Mouse (Mus musculus) lung, postnatal 10 days (tissue): Measurements from ENCODE around the gene Ano6.

Experiments used
- DNase-seq: peaks from one replicate; pipeline ENCODE4 v3.0.0; 2021

Ano6 gene

DNA sequence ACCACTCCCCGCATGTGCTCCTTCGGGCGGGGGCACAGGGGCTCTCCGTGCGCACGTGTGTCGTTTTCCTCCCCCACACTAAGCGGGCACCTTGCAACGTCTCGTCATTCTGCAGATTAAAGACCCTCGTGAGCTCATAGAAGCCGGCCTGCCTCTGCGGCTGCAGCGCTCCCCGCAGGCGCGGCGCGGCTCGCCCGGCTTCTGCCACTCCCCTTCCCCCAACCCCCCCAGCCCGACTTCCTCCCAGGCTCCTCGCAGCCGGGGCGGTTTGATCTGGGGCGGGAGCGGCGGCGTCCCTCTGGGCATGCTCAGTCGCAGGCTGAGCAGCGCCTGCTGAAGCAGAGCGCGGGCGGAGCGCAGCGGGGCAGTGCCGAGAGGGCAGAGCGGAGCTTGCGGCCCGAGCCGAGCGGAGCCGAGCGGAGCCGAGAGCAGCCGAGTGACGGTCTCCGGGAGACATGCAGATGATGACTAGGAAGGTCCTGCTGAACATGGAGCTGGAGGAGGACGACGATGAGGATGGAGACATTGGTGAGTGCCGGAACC lies at the start of gene Ano6:
TSS of gene Ano6 (plus strand) at position 315 of the 543 bp plus-strand sequence.
- peak; percentile 95 for DNase-seq

DNA sequence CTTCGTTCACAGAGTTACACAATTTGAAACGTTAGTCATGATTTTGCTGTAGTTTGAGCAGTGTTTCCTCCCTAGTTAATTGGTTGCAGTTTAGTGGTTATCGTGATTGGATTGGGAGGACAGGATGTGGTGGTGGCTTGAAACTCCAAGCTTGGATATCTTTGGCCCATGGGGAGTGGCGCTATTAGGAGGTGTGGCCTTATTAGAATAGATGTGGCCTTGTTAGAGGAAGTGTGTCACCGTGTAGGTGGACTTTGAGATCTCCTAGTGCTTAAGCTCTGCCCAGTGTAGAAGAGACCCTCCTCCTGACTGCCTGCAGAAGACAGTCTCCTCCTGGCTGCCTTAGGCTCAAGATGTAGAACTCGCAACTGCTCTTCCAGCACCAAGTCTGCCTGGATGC lies 47.7 kb upstream of the Ano6 start:
- no peak for DNase-seq

DNA sequence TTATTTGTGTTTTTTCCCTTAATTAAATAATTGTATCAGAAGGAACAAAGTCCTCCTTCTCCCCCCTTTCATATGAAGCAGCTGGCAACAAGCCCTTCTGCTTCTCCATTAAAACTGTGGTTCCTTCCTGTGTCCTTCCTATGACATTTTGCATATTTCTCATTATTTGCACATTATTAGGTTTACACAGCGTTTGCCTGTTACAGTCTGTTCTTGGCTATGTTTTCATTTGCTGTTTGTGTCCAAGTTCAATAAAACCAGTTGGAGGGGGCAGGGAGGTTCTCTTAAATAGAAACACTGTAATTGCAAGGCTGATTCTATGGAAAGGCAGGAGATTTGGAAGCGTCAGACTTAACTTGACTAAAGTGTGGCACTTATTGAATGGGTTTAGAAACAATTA lies 46.8 kb upstream of the Ano6 start:
- no peak for DNase-seq

DNA sequence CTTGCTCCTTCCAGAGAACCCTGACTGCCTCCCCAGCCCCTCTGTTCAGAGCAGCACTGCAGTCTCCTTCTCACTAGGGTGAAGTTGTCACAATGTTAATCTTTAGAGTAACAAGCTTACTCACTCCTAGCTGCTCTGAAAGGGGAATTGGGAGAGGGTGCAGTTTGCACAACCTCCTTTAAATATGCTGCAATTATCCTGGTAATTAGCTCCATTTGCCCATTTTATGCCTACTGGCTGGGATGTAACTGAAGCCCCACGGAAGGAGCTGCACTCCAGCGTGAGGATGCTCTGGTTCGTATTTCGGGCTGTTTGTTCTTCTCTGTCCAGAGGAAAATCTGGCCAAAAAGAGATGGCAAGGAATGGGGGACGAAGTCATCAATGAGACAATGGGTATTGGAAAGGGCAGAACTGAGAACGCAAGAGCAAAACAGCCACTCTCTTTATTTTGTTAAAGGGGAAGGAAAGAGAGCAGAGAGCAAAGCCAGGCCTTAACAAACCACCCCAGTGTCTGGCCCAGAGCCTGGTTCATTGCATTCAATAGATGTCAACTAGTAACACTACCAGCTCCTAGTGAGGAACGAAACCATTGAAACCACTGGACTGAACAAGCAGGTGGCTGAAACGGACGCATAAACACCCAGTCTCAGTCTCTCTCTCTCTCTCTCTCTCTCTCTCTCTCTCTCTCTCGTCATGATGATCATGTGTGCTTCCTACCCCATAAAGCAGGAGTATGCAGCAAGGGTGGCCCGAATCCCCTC lies 45.1 kb upstream of the Ano6 start:
- DNase-seq: no peak

DNA sequence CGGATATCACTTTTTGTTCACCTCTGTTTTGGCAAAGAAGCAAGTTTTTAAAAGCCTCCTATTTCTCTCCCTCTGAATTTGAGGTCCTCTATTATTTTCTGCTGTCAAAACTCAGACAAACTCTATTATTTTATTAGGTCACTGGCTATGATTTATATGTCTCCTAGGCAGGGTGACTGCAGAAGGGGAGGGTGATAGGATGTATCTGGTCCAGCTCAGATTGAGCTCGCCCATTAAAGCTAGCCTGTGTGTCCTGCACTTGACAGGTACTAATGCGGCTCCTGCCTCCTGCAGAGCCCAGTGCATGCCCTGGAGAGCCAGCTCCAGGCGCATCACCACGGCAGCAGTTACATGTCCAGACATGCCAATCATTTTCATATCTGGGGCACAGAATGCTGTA lies 44.1 kb upstream of the Ano6 start:
- no peak for DNase-seq

DNA sequence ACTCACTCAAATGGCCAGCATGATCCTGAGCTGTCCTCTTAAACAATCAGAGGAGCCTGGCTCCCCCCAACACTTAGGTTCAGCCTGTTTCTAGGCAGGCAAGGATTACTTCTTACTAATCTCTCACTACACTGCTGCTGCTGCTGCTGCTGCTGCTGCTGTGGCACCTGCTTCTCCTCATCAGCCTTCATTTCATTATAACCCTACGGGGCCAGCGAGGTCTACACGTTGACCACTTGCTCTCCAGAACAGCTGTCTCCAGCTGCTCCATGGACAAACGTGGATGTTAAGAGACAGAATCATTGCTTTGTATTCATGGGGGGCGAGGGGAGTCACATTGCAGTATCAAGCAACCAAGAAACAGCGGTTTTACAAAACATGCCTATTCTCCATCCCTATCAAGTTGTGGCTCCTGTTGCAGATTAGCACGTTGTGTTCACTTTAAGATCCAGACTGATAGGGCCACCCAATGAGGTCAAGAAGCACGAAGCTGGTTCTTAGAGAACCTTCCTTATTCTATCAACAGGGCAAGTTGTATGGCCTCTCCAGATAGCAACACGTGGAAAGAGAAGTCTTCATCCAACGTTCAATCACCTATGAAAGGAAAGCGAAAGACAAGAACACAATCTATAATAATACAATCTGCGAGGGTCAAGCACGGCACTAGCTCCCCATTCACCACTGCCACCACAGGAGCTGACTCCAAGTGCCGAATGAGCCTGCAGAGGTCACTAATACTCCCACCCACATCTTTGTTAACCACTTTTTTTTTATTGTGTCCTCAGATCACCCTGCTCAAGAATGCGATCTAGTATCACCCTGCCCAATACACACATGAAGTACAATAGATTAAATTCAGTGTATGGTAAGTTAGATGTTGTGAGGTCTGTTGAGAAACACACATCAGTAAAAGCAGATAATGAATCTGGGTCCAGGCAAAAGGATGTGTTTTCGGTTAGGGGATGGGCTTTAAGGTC lies 43.4 kb upstream of the Ano6 start:
- no peak for DNase-seq

DNA sequence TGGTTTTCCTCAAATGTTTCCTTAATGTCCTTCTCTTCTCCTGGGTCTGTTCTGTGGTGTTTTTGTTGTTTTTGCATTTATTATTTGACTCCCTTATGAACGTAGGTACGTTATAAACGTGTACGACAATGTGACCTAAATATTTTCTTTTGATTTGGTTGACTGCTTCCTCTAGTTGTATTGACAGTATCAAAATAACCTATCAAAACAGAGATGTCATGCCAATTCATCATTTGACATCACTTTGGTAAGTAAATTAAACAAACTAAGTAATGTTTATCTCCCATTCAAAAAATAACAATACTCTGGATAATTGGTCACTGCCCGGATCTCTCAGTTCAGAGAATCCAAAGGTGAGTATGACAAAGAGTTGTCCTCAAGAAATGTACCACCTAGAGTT lies 41.4 kb upstream of the Ano6 start:
- DNase-seq: no peak

DNA sequence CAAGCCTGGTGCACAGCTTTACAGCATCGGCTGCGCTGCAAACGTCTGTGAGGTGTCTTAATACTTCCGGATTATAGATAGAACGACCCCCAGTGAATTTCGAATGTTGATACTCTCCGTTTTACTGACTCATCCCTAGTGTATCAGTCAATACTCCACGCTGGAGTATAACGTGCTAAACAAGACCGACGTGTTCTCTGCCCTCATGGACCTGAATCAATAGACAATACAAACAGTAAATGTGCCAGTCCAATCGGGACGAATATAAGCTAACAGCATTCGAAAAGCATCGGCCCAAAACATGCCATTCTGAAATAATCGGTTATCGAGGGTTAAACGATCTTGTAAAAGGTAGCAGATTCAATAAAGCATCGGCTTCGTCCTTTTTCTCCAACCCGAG lies 40.6 kb upstream of the Ano6 start:
- no peak for DNase-seq

DNA sequence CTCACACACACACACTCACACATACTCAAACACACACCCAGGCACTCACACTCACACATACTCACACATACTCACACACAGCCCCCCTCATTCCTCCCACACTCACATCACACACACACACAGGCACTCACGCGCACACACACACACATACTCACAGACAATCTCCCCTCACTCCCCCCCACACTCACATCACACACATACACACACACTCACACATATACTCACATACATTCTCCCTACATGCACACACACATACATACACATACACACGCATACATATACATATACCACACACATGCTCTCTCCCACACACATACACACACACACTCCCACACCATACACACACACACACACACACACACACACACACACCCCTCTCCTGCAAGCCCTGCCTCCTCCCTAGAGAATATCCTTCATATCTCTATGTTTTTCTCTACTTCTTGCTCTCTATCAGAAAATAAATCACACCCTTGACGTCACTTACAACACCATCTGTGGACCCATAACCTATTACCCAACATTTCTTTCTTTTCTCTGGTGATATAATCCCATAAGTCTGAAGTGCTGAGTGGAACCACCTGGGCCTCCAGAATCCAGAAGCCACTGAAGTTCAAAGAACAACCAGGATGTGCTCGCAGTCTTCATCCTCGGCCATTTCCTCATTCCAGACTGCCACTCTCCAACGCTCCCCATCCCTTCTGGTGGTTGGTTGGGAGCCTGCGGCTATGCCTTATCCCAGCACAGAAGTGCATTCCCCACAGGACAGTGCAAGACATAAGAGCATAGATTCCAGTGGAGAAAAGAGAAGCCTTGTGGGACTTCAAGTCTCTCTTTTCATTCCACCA lies 38.6 kb upstream of the Ano6 start:
- peak; percentile 36 for DNase-seq

DNA sequence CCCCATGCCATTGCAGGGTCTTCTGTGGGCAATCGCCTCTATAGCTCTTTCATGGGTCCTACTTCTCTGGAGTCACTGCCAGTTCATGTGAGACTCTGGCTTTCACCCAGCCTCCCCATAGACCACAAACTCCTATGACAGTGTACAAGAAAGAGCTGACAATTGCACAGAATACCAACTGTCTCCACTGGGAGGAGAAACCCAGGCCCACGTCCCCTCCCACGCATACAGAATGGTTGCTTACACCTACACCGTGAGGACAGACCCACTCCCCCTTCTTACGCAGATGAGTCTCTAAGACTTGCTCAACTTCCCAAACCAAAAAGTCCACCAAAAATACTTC lies 38.0 kb upstream of the Ano6 start:
- DNase-seq: no peak

DNA sequence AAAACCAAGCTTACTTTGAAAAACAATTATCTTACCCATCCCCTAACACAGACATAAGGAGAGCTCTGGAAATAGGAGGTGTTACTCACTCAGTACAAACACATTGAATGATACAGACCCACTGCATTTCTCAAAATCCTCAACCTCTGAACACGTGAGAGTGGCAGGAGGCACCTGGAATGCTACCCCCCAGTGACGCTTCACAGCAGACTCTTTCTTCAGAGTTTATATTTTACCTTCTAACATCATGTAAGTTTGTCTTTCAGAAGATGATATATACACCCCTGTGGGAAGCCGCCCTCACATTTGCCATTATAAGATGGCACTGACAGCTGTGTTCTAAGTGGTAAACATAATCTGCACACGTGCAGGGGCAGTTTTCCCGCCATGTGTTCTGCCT lies 37.6 kb upstream of the Ano6 start:
- DNase-seq: no peak

DNA sequence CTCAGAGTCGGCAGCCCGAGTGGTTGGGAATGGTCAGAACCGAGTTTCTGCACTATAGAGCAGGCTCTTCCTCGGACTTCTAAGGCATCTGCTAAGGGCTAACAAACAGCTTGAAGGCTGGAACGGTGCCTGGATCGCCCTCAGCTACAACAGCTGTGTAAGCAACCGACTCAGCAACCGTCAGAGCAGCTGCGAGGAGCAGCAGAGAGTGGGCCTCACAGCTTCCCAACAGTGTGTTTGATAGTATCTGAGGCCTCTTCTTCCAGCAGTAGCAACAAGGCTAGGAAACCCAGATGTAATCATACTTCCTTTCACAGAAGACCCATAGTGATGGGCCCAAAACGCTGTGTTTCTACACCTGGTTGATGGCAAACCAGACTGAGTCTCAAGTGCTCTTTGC lies 33.5 kb upstream of the Ano6 start:
- peak; percentile 90 for DNase-seq

DNA sequence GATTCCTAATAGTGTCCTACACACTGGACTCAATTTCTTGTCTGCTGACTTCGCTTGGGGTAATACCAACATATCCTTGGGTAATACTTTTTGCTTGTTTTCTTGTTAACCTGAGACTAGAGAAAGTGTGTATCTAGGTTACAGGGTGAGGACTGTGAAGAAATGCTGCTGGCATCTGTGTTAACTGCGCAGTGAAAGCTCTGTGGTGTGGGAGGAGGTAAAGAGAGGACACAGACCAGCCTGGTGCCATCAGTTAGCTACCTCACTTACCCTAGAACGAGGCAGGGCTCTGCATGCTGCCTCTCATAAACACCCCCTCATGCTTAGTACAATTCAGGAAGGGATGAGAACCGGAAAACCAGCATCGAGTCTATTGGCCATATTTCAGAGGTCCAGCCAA lies 32.6 kb upstream of the Ano6 start:
- DNase-seq: no peak

DNA sequence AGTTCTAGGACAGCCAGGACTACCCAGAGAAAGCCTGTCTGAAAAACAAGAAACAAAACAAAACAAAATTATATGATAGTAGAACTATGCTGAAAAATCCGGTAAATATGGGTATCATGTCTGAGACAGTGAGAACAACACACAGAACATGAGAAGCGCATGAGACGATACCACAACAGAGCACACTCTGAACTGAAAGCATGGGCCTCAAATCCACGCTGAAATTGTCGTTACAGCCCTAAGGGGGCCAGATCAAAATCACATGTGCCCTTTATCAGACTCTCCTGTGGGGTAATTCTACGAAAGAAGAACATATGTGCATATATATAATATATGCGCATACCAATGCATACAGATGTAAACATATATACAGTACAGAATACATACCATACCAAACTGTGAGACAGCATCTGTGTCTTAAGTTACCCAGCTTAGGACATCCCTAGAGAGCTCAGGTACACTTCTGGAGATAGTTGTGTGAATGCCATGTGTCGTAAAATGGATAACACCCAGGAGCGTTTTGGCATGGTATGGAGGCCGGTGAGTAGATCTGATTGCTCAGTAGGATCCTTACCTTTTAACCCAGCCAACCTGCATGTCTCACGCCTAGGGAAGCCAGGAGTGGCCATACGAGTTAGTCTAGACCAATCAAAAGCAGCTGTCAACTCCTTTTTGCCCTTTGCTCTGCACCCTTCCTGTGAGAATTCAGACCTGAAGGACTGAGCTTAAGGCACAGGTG lies 31.8 kb upstream of the Ano6 start:
- DNase-seq: no peak

DNA sequence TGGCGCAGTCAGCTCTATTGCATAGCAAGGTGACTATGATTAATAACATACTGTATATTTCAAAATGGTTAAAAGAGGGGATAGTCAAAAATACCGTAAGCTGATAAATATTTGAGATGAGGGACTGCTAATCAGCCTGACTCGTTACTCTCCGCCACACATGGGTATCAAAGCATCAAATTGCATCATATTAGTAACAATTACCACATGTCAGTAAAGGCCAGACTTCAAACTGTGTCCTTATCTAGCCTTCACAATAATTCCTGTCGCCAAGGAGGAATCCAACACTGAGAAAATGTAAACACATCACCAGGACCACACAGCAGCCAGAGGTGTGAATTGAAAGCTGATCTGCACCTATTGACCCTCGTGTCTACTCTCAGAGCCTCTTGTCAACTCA lies 30.8 kb upstream of the Ano6 start:
- no peak for DNase-seq

DNA sequence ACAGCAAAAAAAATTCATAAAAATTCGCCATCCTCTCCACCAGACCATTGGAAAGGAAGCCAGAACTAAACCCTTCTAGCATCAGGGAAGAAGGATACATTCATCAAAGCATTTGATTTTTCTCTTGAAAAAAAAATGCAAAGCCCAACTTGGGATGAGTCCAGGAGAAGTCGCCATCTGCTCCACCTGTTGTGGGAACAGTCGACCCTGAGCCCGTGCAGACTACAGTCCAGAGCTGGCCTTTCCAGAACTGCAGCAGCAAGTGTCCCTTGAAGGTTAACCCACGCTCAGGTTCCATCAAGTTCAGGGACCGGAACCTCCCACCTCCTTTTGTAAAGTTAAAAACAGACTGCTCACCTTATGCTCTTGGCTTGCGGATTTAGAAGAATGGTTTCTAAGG lies 29.2 kb upstream of the Ano6 start:
- DNase-seq: no peak

DNA sequence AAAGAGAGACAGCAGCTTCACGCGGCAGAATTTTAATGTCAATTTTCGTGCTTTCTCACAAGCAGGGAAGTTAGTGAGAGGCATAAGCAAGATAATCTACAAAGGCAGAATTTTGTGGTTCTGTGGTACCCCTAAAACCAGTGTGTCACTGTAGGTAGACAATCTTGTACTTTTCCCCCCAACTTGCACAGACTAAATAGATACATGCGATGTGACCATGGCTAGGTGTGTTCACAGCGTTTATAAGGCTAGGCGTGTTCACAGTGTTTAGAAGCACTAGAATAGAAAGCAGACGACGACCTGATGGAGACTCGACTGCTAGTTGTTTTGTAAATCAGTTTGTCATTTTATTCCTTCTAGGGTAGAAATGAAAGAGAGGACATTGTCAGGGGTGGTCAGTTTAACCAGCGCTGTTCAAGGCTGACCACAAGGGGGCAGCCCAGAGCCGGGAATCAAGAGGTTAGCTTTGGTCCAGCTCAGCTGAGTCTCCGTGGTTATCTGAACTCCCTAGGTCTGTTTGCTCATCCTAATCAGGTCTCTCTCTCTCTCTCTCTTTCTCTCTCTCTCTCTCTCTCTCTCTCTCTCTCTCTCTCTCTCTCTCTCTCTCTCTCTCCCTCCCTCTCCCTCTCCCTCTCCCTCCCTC lies 27.9 kb upstream of the Ano6 start:
- DNase-seq: peak; percentile 86

DNA sequence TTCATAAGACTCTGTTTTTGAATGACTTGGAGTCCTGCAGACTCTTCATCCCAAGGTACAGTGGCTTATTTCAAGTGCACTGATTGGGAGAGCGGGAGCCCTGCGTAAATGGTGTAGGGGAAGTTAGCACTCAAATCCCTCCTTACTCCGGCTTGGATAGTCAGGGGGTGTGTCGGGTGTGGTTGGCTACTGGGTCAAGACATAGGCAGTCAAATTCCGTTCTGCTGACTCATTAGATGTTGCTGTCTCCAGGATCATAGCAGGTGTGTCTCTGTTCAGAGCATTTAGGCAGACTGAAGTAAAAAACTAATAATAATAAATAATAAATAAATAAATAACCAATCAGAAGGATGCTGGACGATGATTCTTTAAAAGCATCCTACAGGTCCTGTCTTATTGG lies 27.2 kb upstream of the Ano6 start:
- no peak for DNase-seq

DNA sequence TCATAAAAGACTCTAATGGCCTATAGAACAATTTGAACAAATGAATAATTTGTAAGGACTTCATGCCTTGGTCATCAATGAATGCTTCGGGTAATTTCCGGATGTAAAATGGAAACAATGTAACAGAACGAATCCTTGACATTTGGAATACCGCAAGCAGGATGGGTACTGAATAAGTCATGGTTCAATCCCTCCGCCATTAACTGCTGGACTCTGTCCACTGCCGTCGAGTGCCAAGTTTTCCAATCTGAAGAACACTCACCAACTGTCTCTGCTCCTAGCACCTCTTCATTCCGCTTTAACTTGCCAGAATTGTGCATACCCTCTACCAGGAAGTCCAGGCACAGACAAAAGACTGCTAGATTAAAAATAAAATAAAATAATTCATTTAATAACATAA lies 25.4 kb upstream of the Ano6 start:
- DNase-seq: no peak

DNA sequence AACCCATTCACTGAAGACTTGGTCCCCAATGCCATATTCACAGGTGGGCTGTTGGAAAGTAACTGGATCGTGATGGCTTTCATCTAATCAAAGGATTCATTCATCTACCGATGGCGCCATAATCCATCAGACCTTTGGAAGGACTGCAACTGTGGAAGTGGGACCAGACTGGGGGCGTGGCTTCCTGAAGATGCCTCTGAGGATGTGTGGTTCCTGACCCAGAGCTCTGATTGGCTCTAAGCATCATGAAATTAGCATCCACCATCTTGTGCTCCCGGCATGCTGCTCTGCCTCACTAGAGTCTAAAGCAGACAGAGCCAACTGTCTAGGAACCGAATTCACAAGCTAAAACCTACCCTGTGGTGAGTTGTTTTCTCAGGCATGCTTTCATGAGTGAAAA lies 24.7 kb upstream of the Ano6 start:
- DNase-seq: no peak

DNA sequence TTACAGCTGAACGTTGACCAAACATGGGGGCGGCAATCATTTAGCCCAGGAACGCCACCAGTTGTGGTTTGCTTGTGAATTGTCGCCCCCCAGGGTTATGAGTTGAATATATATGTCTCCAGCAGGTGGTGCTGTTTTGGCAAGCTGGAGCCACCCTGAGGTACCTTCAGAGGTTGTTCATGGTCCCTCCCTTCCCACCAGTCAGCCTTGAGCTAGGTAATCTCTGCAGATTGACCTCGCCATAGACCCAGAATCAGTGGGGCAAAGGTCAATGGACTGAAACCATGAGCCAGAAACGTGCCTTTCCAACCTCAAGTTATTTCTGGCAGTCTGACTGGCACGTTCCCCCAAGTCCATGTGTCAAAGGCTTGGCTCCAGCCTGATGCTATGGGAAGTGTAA lies 22.8 kb upstream of the Ano6 start:
- peak; percentile 36 for DNase-seq

DNA sequence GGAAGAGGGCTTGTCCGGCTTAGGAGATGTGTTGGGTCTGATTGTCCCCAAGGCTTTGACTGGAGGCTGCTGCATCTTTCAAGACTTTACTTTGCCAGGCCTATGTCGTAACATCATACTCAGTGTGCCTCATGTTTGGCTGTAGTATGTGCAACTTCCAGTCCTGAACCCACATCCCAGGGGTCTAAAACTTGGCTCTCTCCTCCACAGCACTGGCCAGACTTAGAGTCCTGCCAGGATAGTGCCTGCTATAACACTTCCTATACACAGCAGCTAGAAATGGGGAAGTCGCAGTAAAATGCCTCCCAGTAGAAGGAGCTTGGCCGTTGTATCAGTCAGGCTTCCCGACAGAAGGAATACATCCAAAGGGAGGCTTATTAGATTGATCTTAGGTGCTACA lies 21.9 kb upstream of the Ano6 start:
- DNase-seq: no peak
